ENCODE assay signal across 11 mouse cellular contexts in genomic region chr13:46812648-46813184, GRCm38 (mm10).
DNase-seq lines count a peak whose midpoint lies in the region; ATAC-seq and TF ChIP-seq lines count a peak whose summit lies in the region.
"Had no signal": no experiment of that assay in that cellular context is flagged by ENCODE, and none has a peak within 500 bp of the region (broad histone marks: within the 10 kb centered on the region; RNA-seq: fewer than 3 reads in every experiment).

No protein-coding gene starts in this region.

- no peak overlapping the region for H3K4me2 ChIP-seq in hindbrain, postnatal 0 days (ENCODE audit: low read depth, low read length)
- H3K4me2 ChIP-seq in hindbrain, embryonic 16.5 days (ENCODE audit: low read length) = no peak overlapping the region
- H3K4me2 ChIP-seq in heart, embryonic 13.5 days = no peak overlapping the region
- no peak overlapping the region for H3K4me2 ChIP-seq in kidney, embryonic 14.5 days (replicated peaks; ENCODE audit: low read depth, low read length)

- ATAC-seq in hindbrain, postnatal 0 days = peak; percentile 66; the same call in 1 of the 2 replicates
- ATAC-seq in hindbrain, embryonic 16.5 days = no peak
- ATAC-seq in heart, embryonic 13.5 days (ENCODE audit: extremely low read depth, insufficient number of reproducible peaks, low FRiP score, low TSS enrichment) = no peak
- no peak for ATAC-seq in granulocyte monocyte progenitor cell, adult 5-6 weeks (replicated peaks; ENCODE audit: poor library complexity, severe bottlenecking)
- ATAC-seq in kidney, embryonic 14.5 days (ENCODE audit: low FRiP score, low TSS enrichment) = no peak

- peaks cover 22% of the 10 kb centered on the region for H3K36me3 ChIP-seq in hindbrain, postnatal 0 days (ENCODE audit: insufficient read depth, low read length)
- peaks cover 12% of the 10 kb centered on the region for H3K36me3 ChIP-seq in hindbrain, embryonic 16.5 days (ENCODE audit: control insufficient read depth, insufficient read depth, low read length)
- peaks cover 88% of the 10 kb centered on the region for H3K36me3 ChIP-seq in heart, embryonic 13.5 days
- H3K36me3 ChIP-seq in hindbrain, embryonic 10.5 days = peaks cover 83% of the 10 kb centered on the region
- peaks cover 35% of the 10 kb centered on the region for H3K36me3 ChIP-seq in kidney, embryonic 14.5 days (ENCODE audit: control insufficient read depth, insufficient read depth, low read length)

- peak; percentile 25 for DNase-seq in hindbrain, postnatal 0 days (ENCODE audit: low spot score)
- DNase-seq in adrenal gland, adult 2 months = peak; percentile 86
- peak; percentile 41 to 58 for DNase-seq in lung, postnatal 4 days
- no peak for DNase-seq in hindbrain, embryonic 10.5 days (ENCODE audit: low spot score)
- DNase-seq: cerebellum, adult 18-20 months; embryo, embryonic 11 days; liver had no signal

- no peak overlapping the region for H3K9ac ChIP-seq in hindbrain, postnatal 0 days (replicated peaks; ENCODE audit: low read length)
- H3K9ac ChIP-seq in hindbrain, embryonic 16.5 days (ENCODE audit: low read depth, low read length) = no peak overlapping the region
- no peak overlapping the region for H3K9ac ChIP-seq in heart, embryonic 13.5 days
- no peak overlapping the region for H3K9ac ChIP-seq in kidney, embryonic 14.5 days (ENCODE audit: low read depth, low read length)

- H3K9me3 ChIP-seq in hindbrain, postnatal 0 days (ENCODE audit: low read length) = no peaks in the 10 kb centered on the region
- peaks cover 4% of the 10 kb centered on the region for H3K9me3 ChIP-seq in hindbrain, embryonic 16.5 days (ENCODE audit: control insufficient read depth, low read length)
- no peaks in the 10 kb centered on the region for H3K9me3 ChIP-seq in heart, embryonic 13.5 days
- no peaks in the 10 kb centered on the region for H3K9me3 ChIP-seq in hindbrain, embryonic 10.5 days
- H3K9me3 ChIP-seq in kidney, embryonic 14.5 days (ENCODE audit: control insufficient read depth, low read length) = no peaks in the 10 kb centered on the region

- no peak overlapping the region for H3K27ac ChIP-seq in hindbrain, postnatal 0 days
- H3K27ac ChIP-seq in hindbrain, embryonic 16.5 days (ENCODE audit: low read depth, low read length) = no peak overlapping the region
- H3K27ac ChIP-seq in heart, embryonic 13.5 days (replicated peaks) = peak overlapping the region; percentile 66
- H3K27ac ChIP-seq in hindbrain, embryonic 10.5 days = no peak overlapping the region
- H3K27ac ChIP-seq in kidney, embryonic 14.5 days (ENCODE audit: low read depth, low read length) = no peak overlapping the region

- H3K4me1 ChIP-seq in hindbrain, postnatal 0 days (ENCODE audit: insufficient read depth, low read length) = no peaks in the 10 kb centered on the region
- H3K4me1 ChIP-seq in hindbrain, embryonic 16.5 days (ENCODE audit: control insufficient read depth, insufficient read depth, low read depth, low read length) = no peaks in the 10 kb centered on the region
- H3K4me1 ChIP-seq in heart, embryonic 13.5 days = peaks cover 19% of the 10 kb centered on the region
- H3K4me1 ChIP-seq in hindbrain, embryonic 10.5 days (replicated peaks) = 0 out of 2 replicates have a peak, but pooled peaks cover 2% of the 10 kb centered on the region
- H3K4me1 ChIP-seq in kidney, embryonic 14.5 days (ENCODE audit: control insufficient read depth, insufficient read depth, low read length) = 0 out of 2 replicates have a peak, but pooled peaks cover 3% of the 10 kb centered on the region

- 73% methylated on average over 15 of the region's 15 CpGs for WGBS in hindbrain, postnatal 0 days
- 88% methylated on average over 15 of the region's 15 CpGs for WGBS in hindbrain, embryonic 16.5 days
- WGBS in heart, embryonic 13.5 days = 73% methylated on average over 15 of the region's 15 CpGs
- WGBS in hindbrain, embryonic 10.5 days = 91% methylated on average over 15 of the region's 15 CpGs
- 83% methylated on average over 15 of the region's 15 CpGs for WGBS in kidney, embryonic 14.5 days

- no peak overlapping the region for H3K4me3 ChIP-seq in hindbrain, postnatal 0 days (ENCODE audit: low read length)
- no peak overlapping the region for H3K4me3 ChIP-seq in hindbrain, embryonic 16.5 days (ENCODE audit: low read length)
- no peak overlapping the region for H3K4me3 ChIP-seq in heart, embryonic 13.5 days
- no peak overlapping the region for H3K4me3 ChIP-seq in hindbrain, embryonic 10.5 days
- H3K4me3 ChIP-seq in kidney, embryonic 14.5 days (ENCODE audit: low read length) = no peak overlapping the region

- TF ChIP-seq CTCF in hindbrain, postnatal 0 days (IDR thresholded peaks at IDR 0.05; ENCODE audit: low read depth) = no peak

- no peaks in the 10 kb centered on the region for H3K27me3 ChIP-seq in hindbrain, postnatal 0 days (ENCODE audit: insufficient read depth, low read length)
- no peaks in the 10 kb centered on the region for H3K27me3 ChIP-seq in hindbrain, embryonic 16.5 days (replicated peaks; ENCODE audit: control insufficient read depth, insufficient read depth, low read length)
- no peaks in the 10 kb centered on the region for H3K27me3 ChIP-seq in heart, embryonic 13.5 days (replicated peaks)
- no peaks in the 10 kb centered on the region for H3K27me3 ChIP-seq in hindbrain, embryonic 10.5 days (ENCODE audit: insufficient read depth, poor library complexity, severe bottlenecking)
- no peaks in the 10 kb centered on the region for H3K27me3 ChIP-seq in kidney, embryonic 14.5 days (ENCODE audit: control insufficient read depth, insufficient read depth, low read length)
